Comparison of ENCODE assay signal across 7 mouse cellular contexts in genomic region chr6:34028933-34029745, GRCm38 (mm10). TPM values are rescaled to one million over a fixed set of nuclear protein-coding genes. Genes with fewer than 3 reads are reported as not detected.
DNase-seq lines count a peak whose midpoint lies in the region; ATAC-seq and TF ChIP-seq lines count a peak whose summit lies in the region.

Lrguk (plus strand) TSS chr6:34029448.

- H3K27ac ChIP-seq in intestine, postnatal 0 days (ENCODE audit: low read depth, low read length), result no peak within 1 kb of the TSS
- H3K27ac ChIP-seq in midbrain, embryonic 12.5 days (replicated peaks), result no peak within 1 kb of the TSS
- H3K27ac ChIP-seq in small intestine, adult 2 months (ENCODE audit: insufficient read depth, low read depth, low read length), result no peak within 1 kb of the TSS

- no peak for TF ChIP-seq CTCF in intestine, postnatal 0 days (IDR thresholded peaks at IDR 0.05; ENCODE audit: low read depth)
- TF ChIP-seq CTCF in small intestine, adult 2 months (IDR thresholded peaks at IDR 0.05; ENCODE audit: extremely low read depth, insufficient read length, insufficient replicate concordance, low read depth, low read length), result 0 out of 2 replicates have a peak, but pooled peaks have one; percentile 11

- peak within 1 kb of the TSS; percentile 95 for H3K4me2 ChIP-seq in intestine, postnatal 0 days (replicated peaks; ENCODE audit: low read depth)
- peak within 1 kb of the TSS; percentile 92 for H3K4me2 ChIP-seq in midbrain, embryonic 12.5 days (replicated peaks)

- H3K9me3 ChIP-seq in intestine, postnatal 0 days (ENCODE audit: control insufficient read depth), result no peaks in the 10 kb centered on the region
- no peaks in the 10 kb centered on the region for H3K9me3 ChIP-seq in midbrain, embryonic 12.5 days

- peak; percentile 71 to 77 for DNase-seq in adrenal gland, adult 18-20 months (ENCODE audit: low spot score in 2 of 2)
- DNase-seq in embryo, embryonic 10.5 days (ENCODE audit: low spot score), result peak; percentile 96
- DNase-seq in gastrocnemius, postnatal 4 days (ENCODE audit: low spot score in 2 of 2), result peak; percentile 61 to 83
- DNase-seq in left cerebral cortex, postnatal 4 days, result peak; percentile 87

- WGBS in intestine, postnatal 0 days, result 4% methylated on average over 32 of the region's 32 CpGs
- 5% methylated on average over 32 of the region's 32 CpGs for WGBS in midbrain, embryonic 12.5 days
- WGBS in small intestine, adult 2 months, result 6% methylated on average over 32 of the region's 32 CpGs

- peak; percentile 80 for ATAC-seq in intestine, postnatal 0 days
- ATAC-seq in midbrain, embryonic 12.5 days (ENCODE audit: low FRiP score, low read depth), result peak; percentile 99

- TF ChIP-seq POLR2A in small intestine, adult 2 months (IDR thresholded peaks at IDR 0.05; ENCODE audit: low read depth, low read length), result no peak

- intact Hi-C loops in left cerebral cortex, postnatal 4 days (cut with DNase I), result no loop called here

- H3K9ac ChIP-seq in intestine, postnatal 0 days (ENCODE audit: low read depth, low read length), result peak within 1 kb of the TSS; percentile 50
- H3K9ac ChIP-seq in midbrain, embryonic 12.5 days (replicated peaks), result peak within 1 kb of the TSS; percentile 60

- H3K4me3 ChIP-seq in intestine, postnatal 0 days (ENCODE audit: low read depth, low read length), result peak within 1 kb of the TSS; percentile 61
- peak within 1 kb of the TSS; percentile 71 for H3K4me3 ChIP-seq in midbrain, embryonic 12.5 days
- peak within 1 kb of the TSS; percentile 78 for H3K4me3 ChIP-seq in small intestine, adult 2 months (ENCODE audit: low read depth, low read length)

- H3K36me3 ChIP-seq in intestine, postnatal 0 days (ENCODE audit: control insufficient read depth, insufficient read depth), result no peaks in the 10 kb centered on the region
- no peaks in the 10 kb centered on the region for H3K36me3 ChIP-seq in midbrain, embryonic 12.5 days
- no peaks in the 10 kb centered on the region for H3K36me3 ChIP-seq in small intestine, adult 2 months (ENCODE audit: control insufficient read depth, insufficient read depth, low read length)

- no peaks in the 10 kb centered on the region for H3K27me3 ChIP-seq in intestine, postnatal 0 days (replicated peaks; ENCODE audit: control insufficient read depth, insufficient read depth, low read length)
- H3K27me3 ChIP-seq in midbrain, embryonic 12.5 days, result no peaks in the 10 kb centered on the region
- no peaks in the 10 kb centered on the region for H3K27me3 ChIP-seq in small intestine, adult 2 months (ENCODE audit: control insufficient read depth, insufficient read depth, low read length)

- no peaks in the 10 kb centered on the region for H3K4me1 ChIP-seq in intestine, postnatal 0 days (replicated peaks; ENCODE audit: control insufficient read depth, insufficient read depth, low read length)
- H3K4me1 ChIP-seq in midbrain, embryonic 12.5 days, result peaks cover 12% of the 10 kb centered on the region
- peaks cover 5% of the 10 kb centered on the region; the same call in 1 of the 2 replicates for H3K4me1 ChIP-seq in small intestine, adult 2 months (ENCODE audit: control insufficient read depth, insufficient read depth, insufficient read length, low read length)

RNA-seq across cellular contexts. Expression of gene Lrguk, which starts in this region (rescaled TPM):
- under 1 TPM; 0.33 to 0.51 TPM for total RNA-seq in adrenal gland, adult 18-20 months (2021)
- under 1 TPM; 0.10 to 0.26 TPM for total RNA-seq in gastrocnemius, postnatal 4 days (2021)
- polyA plus RNA-seq in intestine, postnatal 0 days (2015; fragmentation: Nextera tagmentation; extraction: Ambion mirVana), result 0.16 and 0.47 TPM in 2 replicates
- 1 to 10 TPM; 2.2 to 2.5 TPM for total RNA-seq in left cerebral cortex, postnatal 4 days (2021)
- 0.90 and 0.99 TPM in 2 replicates for polyA plus RNA-seq in midbrain, embryonic 12.5 days (2016; fragmentation: Nextera tagmentation; extraction: Ambion mirVana)
- not detected in 2 replicates for polyA plus RNA-seq in small intestine, adult 2 months (2012; rRNA removed)

Comparison
In these comparisons a context has a peak if more than half of its experiments do, and no peak if none do; other contexts are left out.
1. Peak in DNase-seq in adrenal gland, adult 18-20 months; RNA of the gene not detected or under 1 TPM.
2. Peak in DNase-seq in gastrocnemius, postnatal 4 days; RNA of the gene not detected or under 1 TPM.
3. Peak in ATAC-seq, H3K4me3 ChIP-seq, H3K9ac ChIP-seq and H3K4me2 ChIP-seq in intestine, postnatal 0 days; RNA of the gene not detected or under 1 TPM.
4. Peak in ATAC-seq, H3K4me3 ChIP-seq, H3K9ac ChIP-seq and H3K4me2 ChIP-seq in midbrain, embryonic 12.5 days; RNA of the gene not detected or under 1 TPM.